Mouse (Mus musculus): ENCODE measurements around the gene Tmod4. TPM values are rescaled to one million over a fixed set of nuclear protein-coding genes. Genes with fewer than 3 reads are reported as not detected.
A peak's percentile ranks its signal among the peaks of the same experiment; 100 is the strongest.

The Tmod4 gene
- polyA plus RNA-seq, 1 experiment from 2014 or later = 0.19 TPM

DNA sequence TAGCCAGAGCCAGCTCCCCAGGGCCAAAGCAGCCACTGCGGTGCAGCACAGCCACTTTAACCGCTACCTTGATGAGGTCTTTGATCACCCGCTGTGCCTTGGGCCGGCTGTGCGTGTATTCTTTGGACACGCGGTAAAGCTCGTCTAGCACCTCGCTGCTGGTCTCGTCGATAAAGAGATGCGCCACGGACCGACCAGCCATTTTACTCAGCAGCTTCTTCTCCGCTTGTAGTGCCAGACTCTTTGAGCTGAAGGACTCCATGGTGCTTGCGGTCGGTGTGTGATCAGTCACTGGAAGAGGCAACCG, 16.0 kb downstream of the Tmod4 start:
- 58% methylated on average over 18 of the region's 18 CpGs for WGBS (ENCODE audit: insufficient replicate concordance)

DNA sequence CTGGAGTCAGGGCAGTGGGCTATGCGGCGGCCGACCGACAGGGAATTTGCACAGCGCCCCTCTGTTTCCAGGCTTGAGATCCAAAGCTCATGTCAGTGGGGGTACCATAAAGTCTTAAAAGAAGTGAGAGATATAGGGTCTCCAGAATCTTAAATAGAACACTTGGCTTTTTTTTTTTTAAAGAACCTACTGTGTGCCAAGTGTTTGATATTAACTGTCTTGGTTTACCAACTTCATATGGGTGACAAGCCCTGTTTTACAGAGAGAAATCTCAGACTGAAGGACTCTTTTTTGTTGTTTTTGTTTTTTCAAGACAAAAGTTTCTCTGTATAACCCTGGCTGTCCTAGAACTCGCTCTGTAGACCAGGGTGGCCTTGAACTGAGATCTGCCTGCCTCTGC, 16.5 kb downstream of the Tmod4 start:
- peak overlapping the region; percentile 41 for H3K4me2 ChIP-seq
- no peaks in the 10 kb centered on the region for H3K27me3 ChIP-seq (replicated peaks)
- peak overlapping the region; percentile 65; the same call in 1 of the 2 replicates for H3K27ac ChIP-seq
- no peaks in the 10 kb centered on the region for H3K9me3 ChIP-seq (replicated peaks)
- no peak overlapping the region for H3K9ac ChIP-seq
- WGBS (ENCODE audit: insufficient replicate concordance) = 84% methylated on average over 6 of the region's 6 CpGs
- H3K4me3 ChIP-seq = no peak overlapping the region
- peaks cover 35% of the 10 kb centered on the region for H3K4me1 ChIP-seq
- no peak for ATAC-seq
- peaks cover 19% of the 10 kb centered on the region for H3K36me3 ChIP-seq

More for the DNA sequence above, 16.0 kb downstream of the Tmod4 start:
- no peak overlapping the region for H3K9ac ChIP-seq
- no peak overlapping the region for H3K27ac ChIP-seq
- H3K4me3 ChIP-seq = no peak overlapping the region
- H3K4me2 ChIP-seq = peak overlapping the region; percentile 32
- peaks cover 41% of the 10 kb centered on the region for H3K4me1 ChIP-seq
- H3K36me3 ChIP-seq = peaks cover 19% of the 10 kb centered on the region
- H3K9me3 ChIP-seq (replicated peaks) = no peaks in the 10 kb centered on the region
- H3K27me3 ChIP-seq (replicated peaks) = no peaks in the 10 kb centered on the region
- no peak for ATAC-seq

DNA sequence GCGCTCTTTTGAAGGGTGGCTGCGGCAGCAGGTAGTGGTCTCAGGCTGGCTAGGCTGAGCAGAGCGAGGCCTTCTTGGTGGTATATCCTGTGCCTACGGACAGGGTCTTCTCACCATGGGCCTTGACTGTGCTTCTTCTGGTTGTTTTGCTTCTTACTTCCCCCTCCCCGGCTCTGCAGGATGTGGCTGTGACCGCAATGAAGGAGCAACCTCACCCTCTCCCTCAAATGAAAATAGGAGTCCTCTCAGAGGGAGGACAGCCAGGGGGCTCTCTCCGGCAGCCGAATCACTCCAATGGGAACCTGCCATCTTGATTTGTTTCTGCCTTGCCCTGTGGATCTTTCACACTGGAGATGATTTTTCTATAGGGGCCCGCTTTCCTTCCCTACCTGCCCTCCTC, 17.2 kb downstream of the Tmod4 start:
- H3K4me2 ChIP-seq = peak overlapping the region; percentile 41
- WGBS (ENCODE audit: insufficient replicate concordance) = 40% methylated on average over 9 of the region's 9 CpGs

DNA sequence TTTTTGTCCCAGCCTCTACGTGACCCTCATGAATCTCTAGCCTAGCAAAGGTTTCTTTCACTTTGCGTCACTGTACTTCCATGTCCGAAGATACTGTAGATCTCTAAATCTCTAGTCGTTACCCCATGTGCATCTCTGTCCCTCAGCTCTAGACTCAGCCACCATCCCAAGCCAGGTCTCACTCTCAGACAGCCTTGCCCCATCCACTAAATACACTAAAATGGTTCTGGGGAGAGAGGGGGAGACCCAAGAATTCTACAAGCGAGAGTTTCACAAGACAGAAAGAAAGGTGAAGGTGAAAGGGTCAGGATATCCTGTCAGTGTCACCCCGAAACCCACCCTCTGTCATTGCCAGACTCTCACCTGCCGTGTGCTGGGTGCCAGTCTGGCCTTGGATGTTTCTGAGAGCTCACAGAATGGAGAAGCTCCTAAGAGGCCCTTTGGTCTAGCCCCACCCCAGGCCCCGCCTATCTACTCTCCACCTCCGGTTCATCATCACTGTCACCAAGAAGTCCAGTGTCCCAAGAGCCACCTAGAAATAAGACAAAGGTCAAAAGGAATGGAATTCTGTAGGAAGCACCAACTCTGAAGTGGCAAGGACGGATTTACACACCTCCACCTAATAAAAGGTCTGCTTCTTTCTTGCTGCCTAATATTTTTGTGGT, 17.8 kb downstream of the Tmod4 start, which contains the start of gene Tnfaip8l2:
Gene Tnfaip8l2 (minus strand): TSS at position 409 of the 665 bp plus-strand sequence.
- peak; percentile 71 for ATAC-seq
- H3K9me3 ChIP-seq (replicated peaks) = no peaks in the 10 kb centered on the region
- H3K27me3 ChIP-seq (replicated peaks) = no peaks in the 10 kb centered on the region
- peaks cover 19% of the 10 kb centered on the region for H3K36me3 ChIP-seq
- H3K4me2 ChIP-seq = peak within 1 kb of the TSS; percentile 41
- H3K9ac ChIP-seq = no peak within 1 kb of the TSS
- 0 out of 2 replicates have a peak within 1 kb of the TSS, but pooled peaks have one; percentile 12 for H3K4me3 ChIP-seq
- H3K4me1 ChIP-seq = peaks cover 25% of the 10 kb centered on the region
- H3K27ac ChIP-seq = peak within 1 kb of the TSS; percentile 65
- WGBS (ENCODE audit: insufficient replicate concordance) = 53% methylated on average over 10 of the region's 10 CpGs

More for the DNA sequence above, 17.2 kb downstream of the Tmod4 start:
- H3K9ac ChIP-seq = no peak overlapping the region
- no peaks in the 10 kb centered on the region for H3K9me3 ChIP-seq (replicated peaks)
- peaks cover 28% of the 10 kb centered on the region for H3K4me1 ChIP-seq
- 0 out of 2 replicates have a peak overlapping the region, but pooled peaks have one; percentile 12 for H3K4me3 ChIP-seq
- H3K27ac ChIP-seq = peak overlapping the region; percentile 65
- ATAC-seq = 0 out of 2 replicates have a peak, but pooled peaks have one; percentile 17
- no peaks in the 10 kb centered on the region for H3K27me3 ChIP-seq (replicated peaks)
- peaks cover 19% of the 10 kb centered on the region for H3K36me3 ChIP-seq

DNA sequence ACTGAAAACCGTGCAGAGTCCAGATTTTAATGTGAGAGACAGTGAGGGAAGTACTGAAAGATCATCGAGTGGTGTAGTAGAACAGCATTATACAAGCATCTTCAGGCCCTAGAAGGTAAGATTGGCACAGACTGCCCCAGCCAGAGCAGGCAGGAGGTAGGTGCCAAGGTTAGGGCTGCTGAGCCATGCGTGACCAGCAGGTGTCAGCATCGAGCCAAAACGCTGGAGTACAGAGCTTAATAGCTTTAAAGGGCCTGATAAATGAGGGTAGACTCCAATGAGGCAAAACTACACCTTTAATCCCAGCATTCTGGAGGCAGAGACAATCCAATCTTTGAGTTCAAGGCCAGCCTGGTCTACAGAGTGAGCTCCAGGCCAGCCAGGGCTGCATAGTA, 18.3 kb downstream of the Tmod4 start:
- no peaks in the 10 kb centered on the region for H3K9me3 ChIP-seq (replicated peaks)
- WGBS (ENCODE audit: insufficient replicate concordance) = 8% methylated on average over 5 of the region's 5 CpGs
- H3K4me2 ChIP-seq = peak overlapping the region; percentile 41
- H3K9ac ChIP-seq = no peak overlapping the region
- 0 out of 2 replicates have a peak overlapping the region, but pooled peaks have one; percentile 12 for H3K4me3 ChIP-seq
- H3K36me3 ChIP-seq = peaks cover 19% of the 10 kb centered on the region
- peak; percentile 73 for ATAC-seq
- no peak overlapping the region for H3K27ac ChIP-seq
- peaks cover 25% of the 10 kb centered on the region for H3K4me1 ChIP-seq
- H3K27me3 ChIP-seq (replicated peaks) = no peaks in the 10 kb centered on the region

DNA sequence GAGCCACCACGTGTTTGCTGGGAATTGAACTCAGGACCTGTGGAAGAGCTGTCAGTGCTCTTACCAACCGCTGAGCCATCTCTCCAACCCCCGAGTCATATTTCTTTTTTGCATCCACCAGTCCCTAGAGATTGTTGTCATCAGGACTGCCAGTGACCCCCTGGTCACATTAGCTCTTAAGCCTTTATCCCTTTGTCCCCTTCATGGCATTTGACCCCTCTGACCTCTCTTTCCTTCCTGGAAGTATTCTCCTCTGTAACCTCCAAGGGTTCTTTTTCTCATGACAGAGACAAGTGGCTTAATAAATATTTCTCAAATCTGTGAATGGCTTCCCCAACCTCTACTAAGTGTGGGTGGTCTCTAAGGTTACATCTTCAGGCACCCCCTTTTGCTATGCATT, 23.6 kb downstream of the Tmod4 start:
- no peak overlapping the region for H3K9ac ChIP-seq
- 47% methylated on average over 3 of the region's 3 CpGs for WGBS (ENCODE audit: insufficient replicate concordance)

DNA sequence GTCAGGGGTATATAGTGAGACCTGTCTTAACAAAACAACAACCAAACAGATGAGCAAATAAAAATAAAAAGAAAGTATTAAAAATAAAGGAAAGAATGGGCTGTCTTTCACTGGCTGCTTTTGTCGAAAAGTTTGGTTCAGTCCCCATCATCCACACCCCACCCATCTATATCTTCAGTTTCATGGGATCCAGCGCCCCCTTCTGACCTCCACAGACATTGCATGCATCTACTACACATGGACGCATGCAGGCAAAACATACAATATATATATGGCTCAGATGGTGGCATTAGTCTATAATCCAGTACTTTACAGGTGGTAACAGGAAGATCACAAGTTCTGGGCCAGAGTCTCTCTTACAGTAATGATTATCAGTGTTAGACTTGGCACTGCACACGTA, 29.6 kb downstream of the Tmod4 start:
- Histone ChIP-seq H3K9me3 (replicated peaks) (no peaks in the 10 kb centered on the region), H3K4me1 (no peaks in the 10 kb centered on the region), H3K27me3 (replicated peaks) (peaks cover 33% of the 10 kb centered on the region), H3K36me3 (no peaks in the 10 kb centered on the region), H3K9ac (no peak overlapping the region), H3K27ac (no peak overlapping the region), H3K4me3 (no peak overlapping the region), H3K4me2 (no peak overlapping the region)
- WGBS (ENCODE audit: insufficient replicate concordance) = 28% methylated on average over 4 of the region's 4 CpGs
- no peak for ATAC-seq

More for the DNA sequence above, 23.6 kb downstream of the Tmod4 start:
- Histone ChIP-seq H3K4me2 (no peak overlapping the region), H3K4me3 (no peak overlapping the region), H3K27ac (no peak overlapping the region), H3K27me3 (replicated peaks) (0 out of 2 replicates have a peak, but pooled peaks cover 5% of the 10 kb centered on the region), H3K36me3 (no peaks in the 10 kb centered on the region), H3K9me3 (replicated peaks) (no peaks in the 10 kb centered on the region), H3K4me1 (no peaks in the 10 kb centered on the region)
- no peak for ATAC-seq

DNA sequence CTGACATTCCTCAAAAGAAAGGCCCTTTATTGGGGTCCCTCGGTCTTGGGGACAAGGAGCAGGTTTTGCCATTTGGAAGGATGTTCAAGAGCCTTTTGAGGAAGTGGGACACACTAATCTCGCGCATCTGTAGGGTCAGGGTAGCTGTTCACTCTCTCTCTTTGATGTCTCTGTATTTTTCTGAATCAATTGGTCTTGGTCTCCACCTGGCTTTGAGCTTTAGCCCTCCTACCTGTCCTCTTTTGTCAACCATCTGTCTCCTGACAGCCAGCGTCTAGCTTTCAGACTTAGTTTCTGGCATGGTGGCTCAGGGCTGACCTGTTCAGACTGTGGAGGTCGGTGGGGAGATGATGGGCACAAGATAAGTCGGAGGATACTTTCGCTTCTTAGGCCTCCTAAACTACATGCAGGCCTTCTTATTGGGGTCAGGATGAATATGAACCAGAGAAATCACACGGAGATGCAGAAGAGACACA, 35.3 kb downstream of the Tmod4 start:
- Histone ChIP-seq H3K9me3 (replicated peaks) (no peaks in the 10 kb centered on the region), H3K27me3 (replicated peaks) (peaks cover 72% of the 10 kb centered on the region), H3K4me2 (peak overlapping the region; percentile 99), H3K9ac (peak overlapping the region; percentile 59), H3K36me3 (no peaks in the 10 kb centered on the region), H3K4me1 (peaks cover 26% of the 10 kb centered on the region), H3K4me3 (peak overlapping the region; percentile 70), H3K27ac (no peak overlapping the region)
- no peak for ATAC-seq
- WGBS (ENCODE audit: insufficient replicate concordance) = 9% methylated on average over 8 of the region's 8 CpGs

DNA sequence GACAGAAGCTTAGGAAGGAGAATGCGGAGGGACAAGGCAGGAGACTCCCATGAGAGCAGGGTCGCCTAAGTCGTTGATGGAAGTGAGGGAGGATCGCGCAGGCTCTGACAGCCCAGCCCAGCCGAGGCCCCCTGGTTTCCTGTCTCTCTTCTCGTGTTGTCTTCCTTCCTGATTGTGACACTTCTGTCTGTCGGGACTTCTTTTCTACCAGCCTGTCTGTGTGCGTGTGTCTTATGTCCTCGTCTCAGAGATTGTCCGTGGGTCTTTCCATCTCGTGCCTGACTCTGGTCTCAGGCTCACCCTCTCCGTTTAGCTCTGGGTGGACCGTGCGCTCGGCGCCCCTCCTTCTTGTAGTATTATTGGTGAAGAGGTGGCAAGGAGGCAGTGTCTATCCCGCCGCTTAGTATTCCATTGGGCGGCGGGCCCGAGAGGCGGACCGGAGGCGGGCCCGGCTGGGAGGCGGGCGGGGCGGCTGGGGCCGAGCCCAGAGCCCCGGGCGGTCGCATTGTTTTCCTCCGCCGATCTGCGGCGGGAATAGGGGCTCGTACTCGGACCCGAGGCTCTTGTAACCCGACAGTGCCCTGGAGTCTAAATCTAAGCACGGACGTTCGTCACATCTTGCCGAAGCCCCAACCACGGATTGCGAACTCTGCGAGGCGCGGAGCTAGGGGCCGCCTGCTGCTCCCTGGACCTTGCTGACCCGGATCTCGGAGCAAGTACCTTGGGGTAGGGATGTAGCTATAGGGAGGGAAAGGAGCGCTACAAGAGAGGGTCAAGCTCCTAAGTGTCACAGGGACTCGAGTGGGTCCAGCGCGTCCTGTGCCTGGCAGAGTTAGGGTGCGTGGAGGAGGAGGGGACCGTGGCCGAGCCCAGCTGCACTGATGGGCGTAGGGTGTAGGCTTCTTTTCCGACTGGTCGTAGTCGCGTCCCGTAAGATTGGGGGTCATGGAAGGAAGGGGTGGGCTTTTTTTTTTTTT, 36.0 kb downstream of the Tmod4 start, which contains the start of gene Sema6c:
Gene Sema6c (plus strand): TSS at position 471 of the 977 bp plus-strand sequence.
- Histone ChIP-seq H3K4me3 (peak within 1 kb of the TSS; percentile 70), H3K4me2 (peak within 1 kb of the TSS; percentile 99), H3K27me3 (replicated peaks) (peaks cover 76% of the 10 kb centered on the region), H3K27ac (no peak within 1 kb of the TSS), H3K9ac (peak within 1 kb of the TSS; percentile 69), H3K36me3 (no peaks in the 10 kb centered on the region), H3K4me1 (peaks cover 31% of the 10 kb centered on the region), H3K9me3 (replicated peaks) (no peaks in the 10 kb centered on the region)
- ATAC-seq = peak; percentile 96
- WGBS (ENCODE audit: insufficient replicate concordance) = under 1% methylated on average over 66 of the region's 66 CpGs

DNA sequence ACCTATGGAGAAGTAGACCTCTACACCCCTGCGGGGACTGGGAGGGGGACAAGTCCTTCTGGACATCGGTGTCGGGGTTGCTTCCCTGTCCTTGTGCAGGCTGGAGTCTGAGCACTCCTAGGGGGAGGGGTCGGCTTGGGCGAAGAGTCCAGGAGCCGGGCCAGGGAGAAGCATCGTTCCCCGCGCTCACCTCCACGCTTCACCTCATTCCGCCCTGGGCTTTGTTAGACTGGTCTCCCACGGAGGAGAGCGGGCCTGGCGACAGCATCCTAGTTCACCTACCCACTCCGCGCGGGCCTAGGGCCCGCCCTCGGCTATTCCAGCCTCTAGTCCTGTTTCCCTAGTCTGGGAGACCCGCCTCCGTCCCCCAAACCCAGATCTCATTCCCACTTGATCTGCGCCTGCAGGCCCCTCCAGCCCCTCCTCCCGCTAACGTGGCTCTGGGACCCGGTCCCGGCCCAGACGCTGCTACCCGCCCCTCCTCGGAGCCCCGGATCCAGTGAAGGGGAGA, 36.8 kb downstream of the Tmod4 start:
- peak overlapping the region; percentile 70 for H3K4me3 ChIP-seq
- ATAC-seq = no peak
- H3K27ac ChIP-seq = no peak overlapping the region
- WGBS (ENCODE audit: insufficient replicate concordance) = 6% methylated on average over 30 of the region's 30 CpGs
- no peaks in the 10 kb centered on the region for H3K9me3 ChIP-seq (replicated peaks)
- no peaks in the 10 kb centered on the region for H3K36me3 ChIP-seq
- H3K4me1 ChIP-seq = peaks cover 31% of the 10 kb centered on the region
- H3K9ac ChIP-seq = peak overlapping the region; percentile 69
- H3K27me3 ChIP-seq (replicated peaks) = peaks cover 74% of the 10 kb centered on the region
- H3K4me2 ChIP-seq = peak overlapping the region; percentile 99

DNA sequence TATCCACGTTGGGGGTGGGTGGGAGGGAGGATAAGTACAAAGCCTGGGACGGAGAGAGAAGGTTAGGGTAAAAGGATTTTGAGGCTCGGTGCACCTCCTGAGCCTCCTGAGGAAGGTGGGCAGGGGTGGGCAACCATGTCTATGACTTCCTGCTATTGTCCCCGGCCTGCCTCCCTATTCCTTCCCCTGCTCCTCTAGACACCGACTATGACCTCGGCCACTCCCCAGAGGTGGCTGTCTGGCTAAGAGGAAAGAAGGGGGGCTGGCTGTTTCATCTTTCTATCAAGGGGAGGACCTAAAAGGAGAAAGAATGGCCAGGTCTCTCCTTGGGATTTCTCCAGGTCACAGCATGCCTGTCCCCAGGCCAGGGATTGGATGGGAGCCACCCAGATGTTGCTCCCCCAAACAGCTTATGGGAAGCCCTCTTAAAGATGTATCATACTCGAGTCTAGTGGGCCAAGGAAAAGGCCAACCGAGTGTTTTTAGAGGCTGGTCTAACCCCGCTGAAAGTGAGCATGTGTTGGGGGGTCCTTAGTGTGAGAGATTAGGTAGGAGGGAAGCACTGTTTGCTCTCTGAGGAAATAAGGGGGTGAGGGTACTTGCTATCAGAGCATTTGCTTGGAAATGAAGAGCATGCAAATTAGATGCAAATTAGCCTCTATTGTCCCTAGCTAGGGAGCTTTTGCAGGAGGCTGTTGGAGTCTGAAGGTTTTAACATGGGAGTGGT, 37.5 kb downstream of the Tmod4 start:
- Histone ChIP-seq H3K4me2 (peak overlapping the region; percentile 99), H3K36me3 (no peaks in the 10 kb centered on the region), H3K27me3 (replicated peaks) (peaks cover 78% of the 10 kb centered on the region), H3K4me1 (peaks cover 31% of the 10 kb centered on the region), H3K9me3 (replicated peaks) (no peaks in the 10 kb centered on the region), H3K27ac (no peak overlapping the region), H3K9ac (no peak overlapping the region), H3K4me3 (peak overlapping the region; percentile 70)
- no peak for ATAC-seq
- WGBS (ENCODE audit: insufficient replicate concordance) = 13% methylated on average over 8 of the region's 9 CpGs

Data from liver, embryonic 12.5 days (tissue).